Mouse (Mus musculus): ENCODE measurements around the gene Cdh11. TPM values are rescaled to one million over a fixed set of nuclear protein-coding genes. Genes with fewer than 3 reads are reported as not detected.

The Cdh11 gene
- total RNA-seq (2023): 0.22 and 0.29 TPM in 2 replicates

GRCm38 (mm10) chr8:102785592-102786416 lies at the start of gene Cdh11:
Gene Cdh11, minus strand, starts transcription at chr8:102785642.

